Mouse (Mus musculus): ENCODE data around the gene Ang5. TPM values are rescaled to one million over a fixed set of nuclear protein-coding genes. Genes with fewer than 3 reads are reported as not detected.
"Not testable (repeated sequence)": the region's sequence is repeated elsewhere in the genome, so short reads cannot be mapped to it uniquely, and the experiment has no call there.

Ang5 gene
- polyA plus RNA-seq, 1 experiment from 2014 or later: not detected

GRCm38 (mm10) chr14:43983454-43983853 is 26.6 kb downstream of the Ang5 start:
- H3K36me3 ChIP-seq (ENCODE audit: control insufficient read depth, insufficient read depth, low read length): no peaks in the 10 kb centered on the region
- H3K9ac ChIP-seq (ENCODE audit: low read length): no peak overlapping the region
- H3K27ac ChIP-seq (ENCODE audit: low read depth, low read length): no peak overlapping the region
- H3K27me3 ChIP-seq (ENCODE audit: control insufficient read depth, insufficient read depth, low read length): no peaks in the 10 kb centered on the region
- no peak for ATAC-seq (replicated peaks; ENCODE audit: low FRiP score)
- H3K4me3 ChIP-seq (ENCODE audit: low read depth, low read length): no peak overlapping the region
- 65% methylated on average over 4 of the region's 4 CpGs for WGBS
- H3K4me2 ChIP-seq (ENCODE audit: low read depth, low read length, severe bottlenecking): no peak overlapping the region
- no peak for DNase-seq (ENCODE audit: low spot score)
- no peaks in the 10 kb centered on the region for H3K4me1 ChIP-seq (replicated peaks; ENCODE audit: control insufficient read depth, insufficient read depth, low read length)
- H3K9me3 ChIP-seq (ENCODE audit: control insufficient read depth, low read length): no peaks in the 10 kb centered on the region

GRCm38 (mm10) chr14:43983897-43984296 is 27.0 kb downstream of the Ang5 start:
- no peak overlapping the region for H3K4me3 ChIP-seq (ENCODE audit: low read depth, low read length)
- 2% methylated on average over 3 of the region's 4 CpGs for WGBS
- H3K4me2 ChIP-seq (ENCODE audit: low read depth, low read length, severe bottlenecking): no peak overlapping the region
- H3K27me3 ChIP-seq (ENCODE audit: control insufficient read depth, insufficient read depth, low read length): no peaks in the 10 kb centered on the region
- peak; percentile 85 for DNase-seq (ENCODE audit: low spot score)
- H3K9me3 ChIP-seq (ENCODE audit: control insufficient read depth, low read length): no peaks in the 10 kb centered on the region
- no peaks in the 10 kb centered on the region for H3K36me3 ChIP-seq (ENCODE audit: control insufficient read depth, insufficient read depth, low read length)
- no peaks in the 10 kb centered on the region for H3K4me1 ChIP-seq (replicated peaks; ENCODE audit: control insufficient read depth, insufficient read depth, low read length)
- H3K27ac ChIP-seq (ENCODE audit: low read depth, low read length): no peak overlapping the region
- ATAC-seq (replicated peaks; ENCODE audit: low FRiP score): peak; percentile 86
- no peak overlapping the region for H3K9ac ChIP-seq (ENCODE audit: low read length)

GRCm38 (mm10) chr14:43986147-43986546 is 29.3 kb downstream of the Ang5 start:
- 83% methylated on average over 2 of the region's 2 CpGs for WGBS
- Histone ChIP-seq H3K4me3 (ENCODE audit: low read depth, low read length) (no peak overlapping the region), H3K9me3 (ENCODE audit: control insufficient read depth, low read length) (no peaks in the 10 kb centered on the region), H3K4me2 (ENCODE audit: low read depth, low read length, severe bottlenecking) (no peak overlapping the region), H3K4me1 (replicated peaks; ENCODE audit: control insufficient read depth, insufficient read depth, low read length) (no peaks in the 10 kb centered on the region), H3K36me3 (ENCODE audit: control insufficient read depth, insufficient read depth, low read length) (no peaks in the 10 kb centered on the region), H3K27me3 (ENCODE audit: control insufficient read depth, insufficient read depth, low read length) (no peaks in the 10 kb centered on the region), H3K9ac (ENCODE audit: low read length) (no peak overlapping the region), H3K27ac (ENCODE audit: low read depth, low read length) (no peak overlapping the region)
- DNase-seq (ENCODE audit: low spot score) (no peak), ATAC-seq (replicated peaks; ENCODE audit: low FRiP score) (no peak)

- WGBS: 16% methylated on average over 5 of the region's 5 CpGs
These were observed 30.5 kb downstream of the Ang5 start for GRCm38 (mm10) chr14:43987404-43987803.

GRCm38 (mm10) chr14:43998455-43999000 is 41.7 kb downstream of the Ang5 start:
- ATAC-seq (replicated peaks; ENCODE audit: low FRiP score); H3K4me3 ChIP-seq (ENCODE audit: low read depth, low read length); H3K4me1 ChIP-seq (replicated peaks; ENCODE audit: control insufficient read depth, insufficient read depth, low read length); DNase-seq (ENCODE audit: low spot score); H3K9ac ChIP-seq (ENCODE audit: low read length); H3K27ac ChIP-seq (ENCODE audit: low read depth, low read length); H3K9me3 ChIP-seq (ENCODE audit: control insufficient read depth, low read length); H3K36me3 ChIP-seq (ENCODE audit: control insufficient read depth, insufficient read depth, low read length); H3K27me3 ChIP-seq (ENCODE audit: control insufficient read depth, insufficient read depth, low read length); H3K4me2 ChIP-seq (ENCODE audit: low read depth, low read length, severe bottlenecking): not testable (repeated sequence)
- 82% methylated on average over 2 of the region's 2 CpGs for WGBS

More at GRCm38 (mm10) chr14:43987404-43987803, 30.5 kb downstream of the Ang5 start:
- not testable (repeated sequence) for H3K27ac ChIP-seq (ENCODE audit: low read depth, low read length); H3K4me2 ChIP-seq (ENCODE audit: low read depth, low read length, severe bottlenecking); H3K4me1 ChIP-seq (replicated peaks; ENCODE audit: control insufficient read depth, insufficient read depth, low read length); H3K9ac ChIP-seq (ENCODE audit: low read length); H3K9me3 ChIP-seq (ENCODE audit: control insufficient read depth, low read length); H3K4me3 ChIP-seq (ENCODE audit: low read depth, low read length); H3K36me3 ChIP-seq (ENCODE audit: control insufficient read depth, insufficient read depth, low read length); H3K27me3 ChIP-seq (ENCODE audit: control insufficient read depth, insufficient read depth, low read length)
- ATAC-seq (replicated peaks; ENCODE audit: low FRiP score): peak; percentile 68
- peak; percentile 83 for DNase-seq (ENCODE audit: low spot score)

- H3K4me3 ChIP-seq (ENCODE audit: low read depth, low read length): no peak overlapping the region
- ATAC-seq (replicated peaks; ENCODE audit: low FRiP score): no peak
- WGBS: 91% methylated on average over 3 of the region's 3 CpGs
These were observed 44.7 kb downstream of the Ang5 start for GRCm38 (mm10) chr14:44001600-44001999.

GRCm38 (mm10) chr14:44002169-44002568 is 45.3 kb downstream of the Ang5 start, which contains the start of gene Ang6:
Ang6 (minus strand) TSS chr14:44002269.
- DNase-seq (ENCODE audit: low spot score): no peak
- Histone ChIP-seq H3K27ac (ENCODE audit: low read depth, low read length) (no peak within 1 kb of the TSS), H3K4me3 (ENCODE audit: low read depth, low read length) (no peak within 1 kb of the TSS), H3K36me3 (ENCODE audit: control insufficient read depth, insufficient read depth, low read length) (no peaks in the 10 kb centered on the region), H3K4me1 (replicated peaks; ENCODE audit: control insufficient read depth, insufficient read depth, low read length) (no peaks in the 10 kb centered on the region), H3K9ac (ENCODE audit: low read length) (no peak within 1 kb of the TSS), H3K4me2 (ENCODE audit: low read depth, low read length, severe bottlenecking) (no peak within 1 kb of the TSS), H3K9me3 (ENCODE audit: control insufficient read depth, low read length) (no peaks in the 10 kb centered on the region), H3K27me3 (ENCODE audit: control insufficient read depth, insufficient read depth, low read length) (no peaks in the 10 kb centered on the region)
- no peak for ATAC-seq (replicated peaks; ENCODE audit: low FRiP score)
- WGBS: 78% methylated on average over 1 of the region's 1 CpGs

More at GRCm38 (mm10) chr14:44001600-44001999, 44.7 kb downstream of the Ang5 start:
- DNase-seq (ENCODE audit: low spot score): no peak
- Histone ChIP-seq H3K4me1 (replicated peaks; ENCODE audit: control insufficient read depth, insufficient read depth, low read length) (no peaks in the 10 kb centered on the region), H3K27me3 (ENCODE audit: control insufficient read depth, insufficient read depth, low read length) (no peaks in the 10 kb centered on the region), H3K4me2 (ENCODE audit: low read depth, low read length, severe bottlenecking) (no peak overlapping the region), H3K9me3 (ENCODE audit: control insufficient read depth, low read length) (no peaks in the 10 kb centered on the region), H3K9ac (ENCODE audit: low read length) (no peak overlapping the region), H3K36me3 (ENCODE audit: control insufficient read depth, insufficient read depth, low read length) (no peaks in the 10 kb centered on the region), H3K27ac (ENCODE audit: low read depth, low read length) (no peak overlapping the region)

- not testable (repeated sequence) for H3K4me1 ChIP-seq (replicated peaks; ENCODE audit: control insufficient read depth, insufficient read depth, low read length); H3K4me2 ChIP-seq (ENCODE audit: low read depth, low read length, severe bottlenecking); H3K9me3 ChIP-seq (ENCODE audit: control insufficient read depth, low read length); H3K4me3 ChIP-seq (ENCODE audit: low read depth, low read length); H3K27me3 ChIP-seq (ENCODE audit: control insufficient read depth, insufficient read depth, low read length); DNase-seq (ENCODE audit: low spot score); H3K36me3 ChIP-seq (ENCODE audit: control insufficient read depth, insufficient read depth, low read length); H3K9ac ChIP-seq (ENCODE audit: low read length); H3K27ac ChIP-seq (ENCODE audit: low read depth, low read length); ATAC-seq (replicated peaks; ENCODE audit: low FRiP score)
- no CpG with 5 or more reads among the region's 1 CpGs for WGBS
These were observed 51.2 kb downstream of the Ang5 start for GRCm38 (mm10) chr14:44008021-44008420.

- not testable (repeated sequence) for H3K27me3 ChIP-seq (ENCODE audit: control insufficient read depth, insufficient read depth, low read length); H3K9ac ChIP-seq (ENCODE audit: low read length); H3K4me1 ChIP-seq (replicated peaks; ENCODE audit: control insufficient read depth, insufficient read depth, low read length); DNase-seq (ENCODE audit: low spot score); H3K9me3 ChIP-seq (ENCODE audit: control insufficient read depth, low read length); H3K4me2 ChIP-seq (ENCODE audit: low read depth, low read length, severe bottlenecking); ATAC-seq (replicated peaks; ENCODE audit: low FRiP score); H3K36me3 ChIP-seq (ENCODE audit: control insufficient read depth, insufficient read depth, low read length); H3K4me3 ChIP-seq (ENCODE audit: low read depth, low read length); H3K27ac ChIP-seq (ENCODE audit: low read depth, low read length)
- WGBS: 71% methylated on average over 2 of the region's 2 CpGs
These were observed 52.8 kb downstream of the Ang5 start for GRCm38 (mm10) chr14:44009686-44010085.
